Mouse (Mus musculus) E14TG2a.4 (cell line): ENCODE measurements at regions not wholly inside any gene's neighbourhood (a gene's known extent, or its start where the extent isn't known, plus 50 kb on each side); places are given as distances from the start of the nearest gene placed in this dataset.

Source experiments
- H3K27me3 ChIP-seq: 2 replicates; pipeline ENCODE4 v1.6.1; 2014; ENCODE audit warnings: low read length, control low read depth; ENCODE audit not compliant: insufficient read depth
- H3K36me3 ChIP-seq: 2 replicates; pipeline ENCODE4 v1.6.1; 2014; ENCODE audit warnings: low read length, control low read depth; ENCODE audit not compliant: insufficient read depth
- H3K4me1 ChIP-seq: replicated peaks from 2 replicates; pipeline ENCODE4 v1.6.1; 2014; ENCODE audit warnings: low read depth, low read length, control low read depth
- H3K4me3 ChIP-seq: replicated peaks from 2 replicates; pipeline ENCODE4 v1.5.1; 2014; ENCODE audit warnings: mild to moderate bottlenecking, low read length
- H3K9me3 ChIP-seq: 2 replicates; pipeline ENCODE4 v1.6.1; 2014; ENCODE audit warnings: low read length, control low read depth
- CTCF ChIP-seq: conservative IDR thresholded peaks from 2 replicates; pipeline ENCODE4 v1.5.1; 2014; ENCODE audit warnings: low read length
- NANOG ChIP-seq: IDR thresholded peaks from 2 replicates; pipeline ENCODE4 v1.6.1; 2014; ENCODE audit warnings: borderline replicate concordance, low read length, mixed read lengths
- POU5F1 ChIP-seq: IDR thresholded peaks from 2 replicates; pipeline ENCODE4 v1.6.1; 2014; ENCODE audit warnings: low read length, borderline replicate concordance

DNA sequence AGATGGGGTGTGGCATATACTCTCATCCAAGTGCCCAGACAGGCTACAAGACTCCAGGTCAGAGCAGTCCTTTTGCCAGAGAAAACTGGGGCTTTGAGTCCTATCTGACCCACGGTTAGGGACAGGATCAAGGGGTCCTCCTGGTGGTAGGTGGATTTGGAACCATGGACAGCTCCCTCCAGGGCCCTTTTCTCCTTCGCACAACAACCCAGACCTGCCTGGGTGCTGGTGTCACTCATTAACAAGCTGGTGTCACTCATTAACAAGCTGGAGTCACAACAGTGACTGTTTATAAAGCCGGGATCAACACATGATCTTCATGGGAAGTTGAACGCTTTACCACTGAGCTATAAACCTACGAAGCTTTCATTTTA lies 108.5 kb upstream of the Thy1 start:
- H3K9me3 ChIP-seq: peaks cover 4% of the 10 kb centered on the region; the same call in 1 of the 2 replicates
- TF ChIP-seq NANOG (no peak), POU5F1 (no peak), CTCF (no peak)
- H3K4me3 ChIP-seq: no peak overlapping the region
- H3K27me3 ChIP-seq: peaks cover 59% of the 10 kb centered on the region
- no peaks in the 10 kb centered on the region for H3K36me3 ChIP-seq
- H3K4me1 ChIP-seq: no peaks in the 10 kb centered on the region

DNA sequence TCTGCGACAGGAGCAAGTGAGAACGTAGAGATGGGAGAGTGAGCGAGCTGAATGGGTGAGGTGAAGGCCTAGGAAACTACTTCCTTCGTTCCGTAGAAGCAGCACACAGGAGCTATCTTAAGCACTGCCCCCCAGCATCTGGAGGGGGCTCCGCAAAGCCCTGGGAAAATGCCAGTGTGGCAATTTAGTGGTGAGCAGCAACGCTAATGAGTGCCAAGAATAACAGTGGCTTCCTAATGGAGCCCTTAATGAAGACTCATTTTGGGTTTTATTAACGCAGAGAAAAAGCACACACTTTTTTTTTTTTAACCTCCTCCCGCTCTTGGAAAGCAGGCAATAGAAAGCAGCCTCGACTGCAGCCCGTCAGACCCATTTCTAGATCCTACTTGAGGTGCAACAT lies 103.8 kb upstream of the Thy1 start:
- TF ChIP-seq POU5F1: no peak
- no peak for TF ChIP-seq CTCF
- TF ChIP-seq NANOG: no peak
- peaks cover 35% of the 10 kb centered on the region for H3K27me3 ChIP-seq
- no peaks in the 10 kb centered on the region for H3K4me1 ChIP-seq

DNA sequence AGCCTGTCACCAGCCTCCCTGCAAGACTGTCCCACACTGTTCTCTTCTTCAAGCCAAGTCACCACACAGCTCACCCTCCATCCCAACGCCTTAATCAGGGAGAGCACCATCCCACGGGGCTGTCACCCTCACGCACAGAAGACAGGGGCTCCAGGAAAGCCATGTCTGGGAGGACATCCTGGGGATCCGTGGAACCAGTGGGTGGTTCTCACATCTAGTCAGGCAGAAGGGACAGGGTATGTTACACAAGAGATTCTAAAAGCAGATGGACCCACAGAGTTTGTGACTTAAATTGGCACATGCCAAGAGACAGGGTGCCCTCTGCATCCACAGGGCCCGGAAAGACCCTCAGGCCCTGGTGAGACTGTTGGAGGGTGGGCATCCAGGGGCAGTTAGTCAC lies 101.0 kb upstream of the Thy1 start:
- no peak overlapping the region for H3K4me3 ChIP-seq
- H3K27me3 ChIP-seq: peaks cover 35% of the 10 kb centered on the region
- H3K36me3 ChIP-seq: no peaks in the 10 kb centered on the region
- TF ChIP-seq POU5F1 (no peak), NANOG (no peak), CTCF (no peak)
- H3K4me1 ChIP-seq: no peaks in the 10 kb centered on the region
- no peaks in the 10 kb centered on the region for H3K9me3 ChIP-seq

More for the DNA sequence above, 103.8 kb upstream of the Thy1 start:
- Histone ChIP-seq H3K36me3 (no peaks in the 10 kb centered on the region), H3K9me3 (peaks cover 4% of the 10 kb centered on the region; the same call in 1 of the 2 replicates), H3K4me3 (no peak overlapping the region)

DNA sequence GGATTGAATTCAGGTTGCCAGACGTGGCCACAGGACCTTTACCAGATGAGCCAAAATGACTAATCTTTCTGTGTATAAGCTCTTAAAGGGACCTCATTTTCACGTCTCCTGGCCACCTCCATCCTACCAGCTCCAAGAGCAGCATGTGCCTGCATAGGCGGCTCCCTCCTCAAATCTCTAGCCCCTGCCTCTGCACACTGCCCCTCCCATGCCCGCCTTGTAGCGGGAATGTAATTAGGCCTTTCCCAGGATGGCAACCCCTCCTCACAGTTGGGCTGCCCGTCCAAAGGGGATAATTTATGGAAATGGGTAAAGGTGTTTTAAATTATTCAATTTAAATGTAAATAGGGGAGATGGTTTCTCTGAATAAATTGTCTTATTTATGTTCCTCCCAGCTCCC lies 99.7 kb upstream of the Thy1 start:
- H3K4me3 ChIP-seq: no peak overlapping the region
- no peaks in the 10 kb centered on the region for H3K9me3 ChIP-seq
- H3K4me1 ChIP-seq: no peaks in the 10 kb centered on the region
- TF ChIP-seq NANOG (no peak), CTCF (no peak), POU5F1 (no peak)
- H3K36me3 ChIP-seq: no peaks in the 10 kb centered on the region
- H3K27me3 ChIP-seq: peaks cover 32% of the 10 kb centered on the region

DNA sequence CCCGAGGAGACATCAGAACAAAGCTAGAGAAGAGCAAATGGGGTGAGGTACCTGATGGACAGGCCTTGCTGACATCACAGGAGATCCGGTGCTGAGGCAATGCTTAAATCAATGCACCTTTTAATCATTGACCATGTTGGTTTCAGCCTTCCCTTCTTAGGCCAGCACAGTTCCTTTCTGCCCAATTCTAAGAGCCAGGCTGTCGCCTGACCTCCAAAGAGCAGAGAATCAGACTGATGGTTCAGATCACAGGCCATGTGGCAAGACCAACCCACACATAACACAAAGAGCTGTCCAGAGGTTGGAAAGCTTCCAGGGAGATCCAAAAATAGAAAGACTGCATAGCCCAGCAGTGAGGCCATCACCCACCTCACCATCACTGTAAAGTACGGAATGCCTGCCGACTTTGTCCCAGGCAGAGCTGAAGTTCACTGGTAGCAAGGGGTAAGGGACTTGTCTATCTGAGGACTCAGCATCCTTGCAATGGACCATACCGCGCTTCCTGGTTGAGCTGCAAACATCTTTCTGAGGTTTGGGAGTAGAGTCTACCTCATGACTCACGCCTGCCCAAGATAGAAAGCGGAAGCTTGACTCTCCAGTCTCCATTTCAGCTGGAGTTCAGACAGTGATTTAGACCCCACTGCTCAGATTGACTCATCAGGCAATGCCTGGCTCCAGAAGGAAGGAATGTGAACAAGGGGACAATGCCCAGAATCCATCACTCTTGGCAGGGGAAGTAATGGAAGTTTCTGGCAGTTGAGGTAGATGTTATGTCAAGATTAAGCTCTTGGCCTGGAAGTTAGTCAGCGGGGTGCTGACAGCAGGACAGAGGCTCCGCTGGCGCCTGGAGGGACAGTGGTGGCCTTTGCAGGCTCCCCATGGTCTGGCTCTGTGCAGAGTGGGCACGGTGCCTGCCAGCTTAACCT lies 98.1 kb upstream of the Thy1 start:
- no peak overlapping the region for H3K4me3 ChIP-seq
- TF ChIP-seq NANOG (no peak), POU5F1 (no peak)

DNA sequence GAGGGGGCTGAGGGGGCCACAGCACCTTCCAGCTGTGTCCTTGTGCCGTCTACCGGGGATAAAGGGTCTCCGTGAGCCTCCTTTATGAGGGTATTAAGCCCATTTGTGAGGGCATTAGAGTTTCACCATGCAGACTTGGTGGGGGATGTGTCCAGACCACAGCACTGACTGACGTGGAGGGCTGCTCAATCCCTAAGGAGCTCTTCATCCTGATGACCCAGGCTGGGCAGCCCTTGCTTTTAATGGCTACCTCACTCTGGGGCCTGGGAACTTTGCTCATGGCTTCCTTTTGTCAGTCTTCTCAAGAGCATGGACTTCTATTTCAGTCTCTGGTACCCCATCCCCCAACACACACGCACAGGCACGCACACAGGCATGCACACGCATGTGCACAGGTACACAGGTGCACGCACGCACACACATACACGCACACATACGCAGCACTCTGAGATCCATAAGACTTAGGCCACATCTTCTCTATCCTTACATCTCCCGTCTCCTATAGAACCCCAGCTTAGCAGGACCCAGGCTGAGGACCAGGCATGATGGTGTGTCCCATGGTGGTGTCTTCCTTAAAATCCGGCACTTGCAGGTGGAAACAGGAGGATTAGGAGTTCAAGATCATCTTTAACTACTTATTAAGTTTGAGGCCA lies 97.1 kb upstream of the Thy1 start:
- Histone ChIP-seq H3K4me1 (no peaks in the 10 kb centered on the region), H3K4me3 (no peak overlapping the region), H3K27me3 (peaks cover 40% of the 10 kb centered on the region)

More for the DNA sequence above, 98.1 kb upstream of the Thy1 start:
- Histone ChIP-seq H3K27me3 (peaks cover 33% of the 10 kb centered on the region), H3K9me3 (no peaks in the 10 kb centered on the region), H3K4me1 (no peaks in the 10 kb centered on the region), H3K36me3 (no peaks in the 10 kb centered on the region)

DNA sequence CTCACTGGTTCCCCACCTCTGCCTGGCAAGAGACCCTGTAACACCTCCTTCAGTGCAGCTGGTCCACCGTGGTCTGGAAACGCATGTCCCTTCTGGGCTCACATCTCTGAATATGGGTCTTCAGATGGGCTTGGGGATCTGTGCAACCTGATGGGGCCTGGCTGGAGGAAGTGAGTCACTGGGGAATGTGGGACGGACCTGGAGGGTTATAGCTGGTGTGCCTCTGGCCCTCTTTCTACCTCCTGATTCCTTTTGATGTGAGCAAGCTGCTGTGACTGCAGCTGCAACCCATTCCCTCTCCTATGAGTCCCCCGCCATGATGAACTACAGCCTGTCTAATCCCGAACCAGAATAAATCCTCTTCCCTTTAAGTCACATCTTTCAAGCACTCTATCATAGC lies 96.1 kb upstream of the Thy1 start:
- Histone ChIP-seq H3K4me3 (no peak overlapping the region), H3K36me3 (no peaks in the 10 kb centered on the region), H3K9me3 (no peaks in the 10 kb centered on the region), H3K27me3 (peaks cover 43% of the 10 kb centered on the region), H3K4me1 (no peaks in the 10 kb centered on the region)
- no peak for TF ChIP-seq NANOG
- TF ChIP-seq CTCF: no peak
- TF ChIP-seq POU5F1: no peak

More for the DNA sequence above, 97.1 kb upstream of the Thy1 start:
- no peak for TF ChIP-seq CTCF
- TF ChIP-seq NANOG: no peak
- no peak for TF ChIP-seq POU5F1
- no peaks in the 10 kb centered on the region for H3K36me3 ChIP-seq
- H3K9me3 ChIP-seq: no peaks in the 10 kb centered on the region

DNA sequence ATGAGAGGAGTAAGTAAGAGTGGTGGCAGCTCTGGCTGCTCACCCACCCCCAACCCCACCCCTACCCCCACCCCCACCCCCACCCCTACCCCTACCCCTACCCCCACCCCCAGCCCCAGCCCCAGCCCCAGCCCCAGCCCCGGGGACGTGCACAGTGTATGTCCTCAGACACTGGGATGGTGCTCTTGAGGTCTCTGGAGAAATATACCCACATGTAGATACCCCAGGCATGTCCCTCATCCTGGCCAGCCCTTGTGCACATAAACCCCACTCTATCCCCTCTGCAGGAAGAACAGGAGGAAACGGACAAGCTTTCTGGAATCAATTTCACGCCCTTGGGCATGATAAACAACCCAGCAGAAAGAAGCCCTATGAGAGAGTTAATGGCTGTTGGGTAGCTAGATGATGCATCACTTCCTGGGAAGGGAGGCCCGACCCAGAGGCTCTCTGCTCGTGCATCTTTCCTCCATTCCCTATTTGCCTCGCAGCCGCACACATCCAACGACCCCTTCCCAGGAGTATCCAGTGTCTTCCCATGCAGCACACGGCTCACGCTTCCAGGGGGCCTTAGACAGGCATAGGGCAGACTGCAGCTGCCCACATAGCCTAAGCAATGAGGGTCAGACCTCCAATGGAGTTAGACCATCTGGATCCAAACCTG lies 95.6 kb upstream of the Thy1 start:
- no peaks in the 10 kb centered on the region for H3K36me3 ChIP-seq
- TF ChIP-seq NANOG: no peak
- H3K4me3 ChIP-seq: no peak overlapping the region
- H3K27me3 ChIP-seq: peaks cover 38% of the 10 kb centered on the region
- no peaks in the 10 kb centered on the region for H3K4me1 ChIP-seq
- H3K9me3 ChIP-seq: no peaks in the 10 kb centered on the region

DNA sequence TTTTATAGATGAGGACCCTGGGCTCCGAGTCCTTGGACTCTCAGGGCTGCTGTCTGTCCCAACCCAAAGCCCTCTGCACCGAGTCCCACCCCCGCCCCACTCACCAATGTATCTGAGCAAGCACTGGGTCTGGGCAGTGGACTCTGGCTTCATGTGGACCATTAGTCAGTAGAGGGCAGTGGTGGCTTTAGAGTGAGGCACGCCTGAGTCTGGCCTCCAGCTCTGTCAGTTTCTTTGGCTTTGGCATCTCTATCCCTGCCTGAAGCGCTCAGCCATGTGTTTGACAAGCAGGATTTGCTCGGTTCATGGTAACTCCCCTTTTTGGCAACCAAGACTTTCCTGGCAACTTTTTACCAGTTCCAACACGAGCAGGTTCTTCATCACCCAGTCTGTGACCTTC lies 90.1 kb upstream of the Thy1 start:
- TF ChIP-seq NANOG (no peak), POU5F1 (no peak), CTCF (no peak)
- H3K4me1 ChIP-seq: no peaks in the 10 kb centered on the region
- no peak overlapping the region for H3K4me3 ChIP-seq
- no peaks in the 10 kb centered on the region for H3K36me3 ChIP-seq
- no peaks in the 10 kb centered on the region for H3K9me3 ChIP-seq
- peaks cover 43% of the 10 kb centered on the region for H3K27me3 ChIP-seq
